Mouse (Mus musculus): ENCODE results near the gene Khnyn. TPM values are rescaled to one million over a fixed set of nuclear protein-coding genes. Genes with fewer than 3 reads are reported as not detected.

Gene Khnyn
- total RNA-seq, 1 experiment from 2014 or later = 25.5 TPM

GRCm38 (mm10) chr14:55922475-55923232 lies 37.9 kb downstream of the Khnyn start:
- no peak for DNase-seq

- DNase-seq = no peak
Observed at GRCm38 (mm10) chr14:55926847-55927246, 42.1 kb downstream of the Khnyn start.

- no peak for DNase-seq
Observed at GRCm38 (mm10) chr14:55929263-55929997, 44.7 kb downstream of the Khnyn start.

- DNase-seq = peak; percentile 11
Observed at GRCm38 (mm10) chr14:55933586-55933985, 48.8 kb downstream of the Khnyn start.

GRCm38 (mm10) chr14:55940070-55940800 lies 55.5 kb downstream of the Khnyn start:
- DNase-seq = no peak

- no peak for DNase-seq
Observed at GRCm38 (mm10) chr14:55943601-55944000, 58.9 kb downstream of the Khnyn start.

GRCm38 (mm10) chr14:55944575-55944974 lies 59.8 kb downstream of the Khnyn start, which contains the start of gene Cma1:
TSS of gene Cma1 (minus strand) at chr14:55944675.
- no peak for DNase-seq

GRCm38 (mm10) chr14:55946269-55946969 lies 61.7 kb downstream of the Khnyn start:
- no peak for DNase-seq

Other genes with a start within 250 kb of the Khnyn start
- gene Ipo4, start 249.0 kb upstream of the Khnyn start, total RNA-seq (2021) = 100 and 141 TPM in 2 replicates
- 2.4 and 2.5 TPM in 2 replicates for gene Gm49378, start 247.1 kb upstream of the Khnyn start, total RNA-seq (2021)
- 81.1 and 98.6 TPM in 2 replicates for gene Tm9sf1, start 241.1 kb upstream of the Khnyn start, total RNA-seq (2021)
- 2.6 and 2.9 TPM in 2 replicates for gene Tssk4, start 234.8 kb upstream of the Khnyn start, total RNA-seq (2021)
- gene Mdp1, start 224.4 kb upstream of the Khnyn start, total RNA-seq (2021) = 73.5 and 88.6 TPM in 2 replicates
- 28.0 and 32.2 TPM in 2 replicates for gene Gmpr2, start 213.0 kb upstream of the Khnyn start, total RNA-seq (2021)
- gene Nedd8, start 212.8 kb upstream of the Khnyn start, total RNA-seq (2021) = 347 and 352 TPM in 2 replicates
- 30.0 and 36.4 TPM in 2 replicates for gene Tinf2, start 203.1 kb upstream of the Khnyn start, total RNA-seq (2021)
- gene Tgm1, start 171.0 kb upstream of the Khnyn start, total RNA-seq (2021) = not detected in 2 replicates
- gene Rabggta, start 162.7 kb upstream of the Khnyn start, total RNA-seq (2021) = 23.7 and 28.1 TPM in 2 replicates
- gene Dhrs1, start 139.3 kb upstream of the Khnyn start, total RNA-seq (2021) = 75.8 and 77.4 TPM in 2 replicates
- gene Nop9, start 139.3 kb upstream of the Khnyn start, total RNA-seq (2021) = 20.9 and 24.4 TPM in 2 replicates
- gene Cideb, start 126.5 kb upstream of the Khnyn start, total RNA-seq (2021) = 0.79 and 2.9 TPM in 2 replicates
- 0.12 TPM in 1 of 2 replicates, not detected in the other for gene Ltb4r2, start 123.5 kb upstream of the Khnyn start, total RNA-seq (2021)
- not detected in 2 replicates for gene Ltb4r1, start 119.0 kb upstream of the Khnyn start, total RNA-seq (2021)
- gene Adcy4, start 100.9 kb upstream of the Khnyn start, total RNA-seq (2021) = 8.0 and 10.2 TPM in 2 replicates
- 2.9 and 3.6 TPM in 2 replicates for gene Ripk3, start 96.1 kb upstream of the Khnyn start, total RNA-seq (2021)
- 19.9 and 30.5 TPM in 2 replicates for gene Nfatc4, start 61.8 kb upstream of the Khnyn start, total RNA-seq (2021)
- 10.7 and 13.5 TPM in 2 replicates for gene Nynrin, start 30.9 kb upstream of the Khnyn start, total RNA-seq (2021)
- 0.15 and 0.24 TPM in 2 replicates for gene Cbln3, start 555 bp upstream of the Khnyn start, total RNA-seq (2021)
- 58.1 and 62.6 TPM in 2 replicates for gene Sdr39u1, start 15.3 kb downstream of the Khnyn start, total RNA-seq (2021)
- gene Cma1, start 59.7 kb downstream of the Khnyn start, total RNA-seq (2021) = 0.49 and 1.2 TPM in 2 replicates
- not detected in 2 replicates for gene Cma2, start 66.0 kb downstream of the Khnyn start, total RNA-seq (2021)
- gene Mcpt1, start 133.0 kb downstream of the Khnyn start, total RNA-seq (2021) = not detected in 2 replicates
- gene Mcpt9, start 145.5 kb downstream of the Khnyn start, total RNA-seq (2021) = not detected in 2 replicates
- not detected in 2 replicates for gene Mcpt2, start 157.1 kb downstream of the Khnyn start, total RNA-seq (2021)
- gene Mcpt4, start 177.4 kb downstream of the Khnyn start, total RNA-seq (2021) = 0.97 and 1.1 TPM in 2 replicates
- not detected in 2 replicates for gene Mcpt8, start 200.3 kb downstream of the Khnyn start, total RNA-seq (2021)
- gene Ctsg, start 217.6 kb downstream of the Khnyn start, total RNA-seq (2021) = not detected in 2 replicates
- not detected in 2 replicates for gene Gzme, start 235.7 kb downstream of the Khnyn start, total RNA-seq (2021)
- not detected in 2 replicates for gene Gzmd, start 247.7 kb downstream of the Khnyn start, total RNA-seq (2021)